Mouse (Mus musculus) heart, postnatal 0 days (tissue): ENCODE measurements around the gene Ttc25.

Source experiments
- CTCF ChIP-seq: IDR thresholded peaks from 2 replicates; pipeline ENCODE4 v1.5.1; 2016; ENCODE audit warnings: antibody characterized with exemption, control low read depth, low read depth
- EP300 ChIP-seq: IDR thresholded peaks from 2 replicates; pipeline ENCODE4 v1.6.1; 2016; ENCODE audit warnings: antibody characterized with exemption, low read depth

DNA sequence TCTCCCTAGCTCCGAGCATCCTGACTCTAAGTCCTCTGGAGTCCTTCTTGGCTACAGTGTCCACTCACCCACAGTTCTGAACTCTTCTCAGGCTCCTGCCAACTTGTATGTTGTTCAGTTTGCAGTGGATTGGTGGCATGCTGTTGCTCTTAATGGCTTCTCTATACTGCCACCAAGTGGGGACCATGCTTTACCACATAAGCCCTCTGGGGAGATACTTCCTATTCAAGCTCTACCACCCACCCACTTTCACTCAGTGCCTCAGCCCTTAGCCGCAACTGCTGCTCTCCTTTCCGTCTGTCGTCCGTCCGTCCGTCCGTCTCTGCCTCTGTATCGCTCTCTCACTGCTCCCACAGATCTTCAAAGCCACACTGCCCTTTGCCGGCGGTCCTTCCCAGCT, 10.2 kb downstream of the Ttc25 start:
- peak; percentile 77 for TF ChIP-seq CTCF
- no peak for TF ChIP-seq EP300
